Mouse (Mus musculus): ENCODE results near the gene Ttc1. TPM values are rescaled to one million over a fixed set of nuclear protein-coding genes. Genes with fewer than 3 reads are reported as not detected.

Gene Ttc1
- polyA plus RNA-seq, 1 experiment from 2014 or later, result 81.5 TPM

GRCm38 (mm10) chr11:43688850-43689249 lies 59.0 kb downstream of the Ttc1 start:
- H3K36me3 ChIP-seq (ENCODE audit: control insufficient read depth, insufficient read depth, low read length), result peaks cover 6% of the 10 kb centered on the region; the same call in 1 of the 2 replicates
- no peaks in the 10 kb centered on the region for H3K27me3 ChIP-seq (ENCODE audit: control insufficient read depth, insufficient read depth, low read length)
- H3K4me3 ChIP-seq (ENCODE audit: low read depth, low read length), result no peak overlapping the region
- H3K4me1 ChIP-seq (ENCODE audit: control insufficient read depth, insufficient read depth, low read length), result peaks cover 5% of the 10 kb centered on the region; the same call in 1 of the 2 replicates
- H3K9me3 ChIP-seq (ENCODE audit: control insufficient read depth, low read length), result no peaks in the 10 kb centered on the region
- H3K27ac ChIP-seq (ENCODE audit: low read depth, low read length), result no peak overlapping the region
- H3K9ac ChIP-seq (replicated peaks; ENCODE audit: low read depth, low read length), result no peak overlapping the region
- WGBS, result 74% methylated on average over 1 of the region's 1 CpGs
- no peak overlapping the region for H3K4me2 ChIP-seq (ENCODE audit: low read depth, low read length)
- no peak for ATAC-seq (ENCODE audit: low read depth)

- 2% methylated on average over 51 of the region's 72 CpGs for WGBS
These were observed 65.2 kb downstream of the Ttc1 start for GRCm38 (mm10) chr11:43682415-43683217.

DNA sequence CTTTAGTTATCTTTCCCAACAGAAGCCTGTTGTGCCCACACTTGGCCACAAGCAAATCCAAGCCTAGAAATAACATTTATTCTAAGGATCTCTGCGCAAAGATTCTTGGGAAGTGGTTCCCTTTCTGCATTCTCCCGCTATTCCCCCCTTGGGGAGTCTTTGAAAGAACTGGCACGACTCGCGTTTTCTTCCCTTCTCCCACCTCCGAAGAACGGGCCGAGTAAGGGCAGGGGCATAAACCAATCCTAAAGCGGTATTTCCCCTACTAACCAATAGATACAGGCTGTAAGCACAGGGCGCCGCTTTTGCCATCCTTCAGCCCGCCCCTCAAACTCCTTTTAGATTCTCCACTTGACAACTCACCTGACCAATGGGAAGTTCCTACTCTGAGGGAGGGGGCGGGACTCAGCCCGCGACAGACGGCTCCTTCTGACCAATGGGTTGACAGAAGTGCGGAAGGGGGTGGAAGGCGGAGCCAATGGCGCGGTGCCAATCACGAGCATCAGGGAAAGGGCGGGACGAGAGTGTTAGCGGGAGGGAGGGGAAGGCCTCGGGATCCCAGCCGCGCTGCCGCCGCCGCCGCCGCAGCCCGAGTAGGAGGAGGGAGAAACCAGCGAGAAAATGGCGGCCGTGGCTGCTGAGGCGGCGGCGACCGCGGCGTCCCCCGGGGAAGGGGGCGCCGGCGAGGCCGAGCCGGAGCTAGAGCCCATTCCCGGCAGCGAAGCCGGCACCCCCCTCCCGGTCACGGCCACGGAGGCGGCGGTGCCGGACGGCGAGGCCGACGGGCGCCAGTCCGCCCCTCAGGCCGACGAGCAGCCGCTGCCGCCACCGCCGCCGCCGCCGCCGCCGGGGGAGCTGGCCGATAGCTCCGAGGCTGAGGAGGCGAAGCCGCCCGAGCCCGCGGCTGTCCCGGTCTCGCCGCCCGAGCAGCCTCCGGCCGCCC lies 66.1 kb downstream of the Ttc1 start, which contains the start of gene Pwwp2a:
Pwwp2a (plus strand) TSS at position 527 of the 943 bp plus-strand sequence.
- no peaks in the 10 kb centered on the region for H3K27me3 ChIP-seq (ENCODE audit: control insufficient read depth, insufficient read depth, low read length)
- peaks cover 12% of the 10 kb centered on the region; the same call in 1 of the 2 replicates for H3K4me1 ChIP-seq (ENCODE audit: control insufficient read depth, insufficient read depth, low read length)
- H3K9me3 ChIP-seq (ENCODE audit: control insufficient read depth, low read length), result no peaks in the 10 kb centered on the region
- H3K4me3 ChIP-seq (ENCODE audit: low read depth, low read length), result peak within 1 kb of the TSS; percentile 86
- WGBS, result under 1% methylated on average over 64 of the region's 87 CpGs
- H3K9ac ChIP-seq (replicated peaks; ENCODE audit: low read depth, low read length), result peak within 1 kb of the TSS; percentile 96
- 0 out of 2 replicates have a peak, but pooled peaks cover 2% of the 10 kb centered on the region for H3K36me3 ChIP-seq (ENCODE audit: control insufficient read depth, insufficient read depth, low read length)
- peak within 1 kb of the TSS; percentile 71 for H3K4me2 ChIP-seq (ENCODE audit: low read depth, low read length)
- ATAC-seq (ENCODE audit: low read depth), result peak; percentile 99
- H3K27ac ChIP-seq (ENCODE audit: low read depth, low read length), result peak within 1 kb of the TSS; percentile 95

More at GRCm38 (mm10) chr11:43682415-43683217, 65.2 kb downstream of the Ttc1 start:
- H3K9me3 ChIP-seq (ENCODE audit: control insufficient read depth, low read length), result no peaks in the 10 kb centered on the region
- peak; percentile 33 for ATAC-seq (ENCODE audit: low read depth)
- H3K4me1 ChIP-seq (ENCODE audit: control insufficient read depth, insufficient read depth, low read length), result peaks cover 12% of the 10 kb centered on the region; the same call in 1 of the 2 replicates
- H3K4me3 ChIP-seq (ENCODE audit: low read depth, low read length), result peak overlapping the region; percentile 86
- peak overlapping the region; percentile 71 for H3K4me2 ChIP-seq (ENCODE audit: low read depth, low read length)
- H3K27me3 ChIP-seq (ENCODE audit: control insufficient read depth, insufficient read depth, low read length), result no peaks in the 10 kb centered on the region
- H3K27ac ChIP-seq (ENCODE audit: low read depth, low read length), result peak overlapping the region; percentile 95
- peak overlapping the region; percentile 96 for H3K9ac ChIP-seq (replicated peaks; ENCODE audit: low read depth, low read length)
- 0 out of 2 replicates have a peak, but pooled peaks cover 2% of the 10 kb centered on the region for H3K36me3 ChIP-seq (ENCODE audit: control insufficient read depth, insufficient read depth, low read length)

Other genes starting within 250 kb of the Ttc1 start
- gene Ccnjl, start 219.2 kb downstream of the Ttc1 start, polyA plus RNA-seq (2014; fragmentation: Nextera tagmentation; extraction: Ambion mirVana), result 9.5 and 14.5 TPM in 2 replicates
- gene 4933415A04Rik, start 161.0 kb downstream of the Ttc1 start, polyA plus RNA-seq (2014; fragmentation: Nextera tagmentation; extraction: Ambion mirVana), result 3.8 and 4.4 TPM in 2 replicates
- not detected in 2 replicates for gene Fabp6, start 146.5 kb downstream of the Ttc1 start, polyA plus RNA-seq (2014; fragmentation: Nextera tagmentation; extraction: Ambion mirVana)
- 41.7 and 45.2 TPM in 2 replicates for gene Pwwp2a, start 66.0 kb downstream of the Ttc1 start, polyA plus RNA-seq (2014; fragmentation: Nextera tagmentation; extraction: Ambion mirVana)
- gene Adra1b, start 153.2 kb upstream of the Ttc1 start, polyA plus RNA-seq (2014; fragmentation: Nextera tagmentation; extraction: Ambion mirVana), result 3.7 and 5.5 TPM in 2 replicates